Mouse (Mus musculus) heart, postnatal 0 days (tissue): ENCODE results near the gene Rxra.

Experiments
- CTCF ChIP-seq: IDR thresholded peaks from 2 replicates; pipeline ENCODE4 v1.5.1; 2016; ENCODE audit warnings: antibody characterized with exemption, control low read depth, low read depth
- EP300 ChIP-seq: IDR thresholded peaks from 2 replicates; pipeline ENCODE4 v1.6.1; 2016; ENCODE audit warnings: antibody characterized with exemption, low read depth

GRCm38 (mm10) chr2:27740091-27740608 is 63.9 kb downstream of the Rxra start:
- TF ChIP-seq CTCF: no peak; the same call in 1 of the 2 replicates
- TF ChIP-seq EP300: no peak
